Mouse (Mus musculus) CH12.LX (cell line): ENCODE results near the gene Ucn2. TPM values are rescaled to one million over a fixed set of nuclear protein-coding genes. Genes with fewer than 3 reads are reported as not detected.

Experiments used
- DNase-seq: peaks from one replicate; pipeline ENCODE4 v3.0.0-alpha.2; 2013; ENCODE audit errors: extremely low read depth
- H3K27ac ChIP-seq: 2 replicates; pipeline ENCODE4 v1.5.1; 2012; ENCODE audit warnings: low read depth, mild to moderate bottlenecking, control low read depth, moderate library complexity; ENCODE audit not compliant: insufficient read depth
- H3K27me3 ChIP-seq: replicated peaks from 2 replicates; pipeline ENCODE3; 2012; ENCODE audit warnings: inconsistent platforms
- H3K36me3 ChIP-seq, 2 experiments: replicated peaks in 1 of 2; 2 replicates each; pipeline versions ENCODE3 to v1.6.1; 2012; ENCODE audit warnings: inconsistent platforms in 1 of 2, low read length in 1 of 2, mild to moderate bottlenecking in 1 of 2, mixed read lengths in 1 of 2, moderate library complexity in 1 of 2; ENCODE audit not compliant: control insufficient read depth in 1 of 2, insufficient read depth in 1 of 2
- H3K4me1 ChIP-seq, 2 experiments: 2 replicates each; pipeline ENCODE4 v1.6.1; 2012; ENCODE audit warnings: inconsistent platforms in 1 of 2, moderate library complexity in 1 of 2; ENCODE audit not compliant: insufficient read depth in 2 of 2, control insufficient read depth in 1 of 2
- H3K4me2 ChIP-seq: 2 replicates; pipeline ENCODE4 v1.6.1; 2012; ENCODE audit warnings: low read depth, mild to moderate bottlenecking, control low read depth; ENCODE audit not compliant: poor library complexity, insufficient read depth, severe bottlenecking
- H3K4me3 ChIP-seq, 3 experiments: fragments of 150-350 bp in 1 of 3; sonication (generic) in 1 of 3; replicated peaks in 1 of 3; 2 replicates each; pipeline versions ENCODE3 to v1.5.1; 2011 to 2012; ENCODE audit warnings: low read depth in 2 of 3, low read length in 2 of 3, mild to moderate bottlenecking in 2 of 3, moderate library complexity in 2 of 3, control low read depth in 1 of 3, improper control_type of control experiment in 1 of 3, inconsistent platforms in 1 of 3, mixed read lengths in 1 of 3; ENCODE audit not compliant: poor library complexity in 1 of 3
- H3K79me2 ChIP-seq: replicated peaks from 2 replicates; pipeline ENCODE4 v1.6.1; 2012; ENCODE audit warnings: mild to moderate bottlenecking, moderate library complexity; ENCODE audit not compliant: control insufficient read depth, poor library complexity, insufficient read depth, severe bottlenecking; ENCODE audit errors: extremely low read depth
- H3K9ac ChIP-seq: 2 replicates; pipeline ENCODE4 v1.6.1; 2012; ENCODE audit warnings: low read depth, mild to moderate bottlenecking, control low read depth, moderate library complexity; ENCODE audit not compliant: insufficient read depth
- H3K9me3 ChIP-seq: replicated peaks from 2 replicates; pipeline ENCODE3; 2012; ENCODE audit warnings: low read length, inconsistent platforms, mixed read lengths
- BHLHE40 ChIP-seq: IDR thresholded peaks from 2 replicates; pipeline ENCODE4 v1.6.1; 2011; ENCODE audit warnings: mild to moderate bottlenecking, low read depth, low read length, improper control_type of control experiment
- CHD2 ChIP-seq: IDR thresholded peaks from 2 replicates; pipeline ENCODE4 v1.6.1; 2011; ENCODE audit warnings: low read length, improper control_type of control experiment
- CTCF ChIP-seq, 2 experiments: IDR thresholded peaks in 1 of 2; conservative IDR thresholded peaks in 1 of 2; 2 replicates each; pipeline ENCODE4 v1.5.1; 2011 to 2012; ENCODE audit warnings: low read depth in 2 of 2, low read length in 2 of 2, improper control_type of control experiment in 1 of 2, inconsistent platforms in 1 of 2, mild to moderate bottlenecking in 1 of 2, moderate library complexity in 1 of 2
- E2F4 ChIP-seq: IDR thresholded peaks from 2 replicates; pipeline ENCODE4 v1.6.1; 2011; ENCODE audit warnings: low read depth, low read length, improper control_type of control experiment; ENCODE audit not compliant: insufficient replicate concordance
- EP300 ChIP-seq: IDR thresholded peaks from 2 replicates; pipeline ENCODE4 v1.6.1; 2011; ENCODE audit warnings: low read length, improper control_type of control experiment
- JUN ChIP-seq: IDR thresholded peaks from 2 replicates; pipeline ENCODE4 v1.6.1; 2011; ENCODE audit warnings: low read depth, mild to moderate bottlenecking, low read length, improper control_type of control experiment, moderate library complexity; ENCODE audit not compliant: insufficient read depth
- KAT2A ChIP-seq: IDR thresholded peaks from 2 replicates; pipeline ENCODE4 v1.6.1; 2012; ENCODE audit warnings: low read length, improper control_type of control experiment, inconsistent platforms; ENCODE audit not compliant: insufficient replicate concordance
- MAX ChIP-seq: IDR thresholded peaks from 2 replicates; pipeline ENCODE4 v1.6.1; 2011; ENCODE audit warnings: low read length, improper control_type of control experiment
- MAZ ChIP-seq: IDR thresholded peaks from 2 replicates; pipeline ENCODE4 v1.6.1; 2012; ENCODE audit warnings: low read depth, mild to moderate bottlenecking, inconsistent platforms, low read length, improper control_type of control experiment, moderate library complexity
- MXI1 ChIP-seq: IDR thresholded peaks from 2 replicates; pipeline ENCODE4 v1.6.1; 2011; ENCODE audit warnings: mild to moderate bottlenecking, low read depth, low read length, improper control_type of control experiment
- MYC ChIP-seq: IDR thresholded peaks from 2 replicates; pipeline ENCODE4 v1.6.1; 2011; ENCODE audit warnings: low read depth, mild to moderate bottlenecking, improper control_type of control experiment, low read length
- PAX5 ChIP-seq: IDR thresholded peaks from 2 replicates; pipeline ENCODE4 v1.6.1; 2012; ENCODE audit warnings: low read length, inconsistent platforms, mixed read lengths
- RAD21 ChIP-seq: IDR thresholded peaks from 2 replicates; pipeline ENCODE4 v1.6.1; 2011; ENCODE audit warnings: low read depth, mild to moderate bottlenecking, low read length, improper control_type of control experiment, moderate library complexity
- SIN3A ChIP-seq: IDR thresholded peaks from 2 replicates; pipeline ENCODE4 v1.6.1; 2012; ENCODE audit warnings: low read length, improper control_type of control experiment, inconsistent platforms
- SMC3 ChIP-seq: IDR thresholded peaks from 2 replicates; pipeline ENCODE4 v1.6.1; 2011; ENCODE audit warnings: low read depth, low read length, improper control_type of control experiment
- USF1 ChIP-seq: IDR thresholded peaks from 2 replicates; pipeline ENCODE4 v1.6.1; 2014; ENCODE audit warnings: low read depth, mild to moderate bottlenecking, inconsistent platforms, low read length, improper control_type of control experiment
- ZKSCAN1 ChIP-seq: IDR thresholded peaks from 2 replicates; pipeline ENCODE4 v1.6.1; 2012; ENCODE audit warnings: low read depth, inconsistent platforms, low read length, improper control_type of control experiment, borderline replicate concordance
- ZMIZ1 ChIP-seq: IDR thresholded peaks from 2 replicates; pipeline ENCODE4 v1.6.1; 2012; ENCODE audit warnings: low read depth, mild to moderate bottlenecking, inconsistent platforms, low read length, improper control_type of control experiment
- dilution Hi-C: fragments of 300-500 bp; cut with MboI; formaldehyde crosslinking; loops from 2 replicates; pipeline ENCODE4 v1.14.3; 2020; ENCODE audit warnings: low sequenced_read_pairs; ENCODE audit not compliant: extremely low pct_unique_long_range_greater_than_20kb, extremely low pct_ligation_motif_present
- in situ Hi-C: fragments of 300-500 bp; cut with MboI; formaldehyde crosslinking; loops from 3 replicates; pipeline ENCODE4 v1.14.3; 2019; ENCODE audit warnings: low sequenced_read_pairs, low pct_ligation_motif_present, low pct_unique_long_range_greater_than_20kb, mixed read lengths
- polyA plus RNA-seq: library from polyadenylated mRNA; unstranded; fragments of >175 nt; gene quantifications from 2 replicates; pipeline ENCODE4 v1.2.1, GENCODE M21; 2012; ENCODE audit warnings: low read depth; ENCODE audit not compliant: insufficient read length
- total RNA-seq, 2 experiments: library from RNA; depleted of rRNA; stranded (reverse); fragments of 300-350 nt in 1 of 2; fragments of >200 nt in 1 of 2; gene quantifications; 2 replicates each; pipeline ENCODE4 v1.2.3; 2012 to 2014

Ucn2 gene
- total and polyA plus RNA-seq, 3 experiments: 0.40 TPM; not detected in 2

GRCm38 (mm10) chr9:109010316-109010690 is 24.5 kb downstream of the Ucn2 start:
- Histone ChIP-seq H3K36me3 (peaks cover 0 to 68% of the 10 kb centered on the region in 2 experiments), H3K4me1 (peaks cover 0 to 3% of the 10 kb centered on the region in 2 experiments; a peak in 1 of 4 replicates), H3K9ac (no peak overlapping the region), H3K27me3 (no peaks in the 10 kb centered on the region), H3K9me3 (no peaks in the 10 kb centered on the region), H3K27ac (no peak overlapping the region), H3K79me2 (no peaks in the 10 kb centered on the region), H3K4me2 (no peak overlapping the region), H3K4me3 (no peak overlapping the region)
- in situ Hi-C loops (no loop called here), dilution Hi-C loops (no loop called here)
- no peak for TF ChIP-seq USF1
- TF ChIP-seq SIN3A: no peak
- TF ChIP-seq MAX: no peak
- no peak for TF ChIP-seq KAT2A
- no peak for TF ChIP-seq ZMIZ1
- no peak for TF ChIP-seq MYC
- TF ChIP-seq SMC3: no peak
- TF ChIP-seq MAZ: no peak
- no peak for TF ChIP-seq CHD2
- no peak for TF ChIP-seq PAX5
- no peak for DNase-seq

- H3K4me1 ChIP-seq: no peaks in the 10 kb centered on the region
- dilution Hi-C loops: no loop called here
- H3K4me2 ChIP-seq: no peak overlapping the region
- H3K36me3 ChIP-seq: peaks cover 0 to 33% of the 10 kb centered on the region in 2 experiments
- H3K27me3 ChIP-seq: no peaks in the 10 kb centered on the region
- H3K79me2 ChIP-seq: no peaks in the 10 kb centered on the region
- no peaks in the 10 kb centered on the region for H3K9me3 ChIP-seq
- no peak for DNase-seq
- no peak overlapping the region for H3K27ac ChIP-seq
- H3K4me3 ChIP-seq: no peak overlapping the region
- in situ Hi-C loops: no loop called here
- no peak overlapping the region for H3K9ac ChIP-seq
- no peak for TF ChIP-seq JUN
- TF ChIP-seq, all 38 proteins: peak for 0
These were observed 29.6 kb downstream of the Ucn2 start for GRCm38 (mm10) chr9:109015397-109015796.

- no peak overlapping the region for H3K9ac ChIP-seq
- no peaks in the 10 kb centered on the region for H3K27me3 ChIP-seq
- no peak for TF ChIP-seq RAD21
- TF ChIP-seq MXI1: no peak
- TF ChIP-seq EP300: no peak
- no peak for TF ChIP-seq CTCF (conservative IDR thresholded peaks at IDR 0.05 in 1 of 2, IDR thresholded peaks at IDR 0.05 in 1 of 2; ENCODE audit: low read depth in 2 of 2, low read length in 2 of 2)
- TF ChIP-seq E2F4: no peak
- no peak for TF ChIP-seq ZKSCAN1
- no peak for TF ChIP-seq CHD2
- no peak for TF ChIP-seq BHLHE40
- no peak for DNase-seq
- H3K4me1 ChIP-seq: peaks cover 0 to 3% of the 10 kb centered on the region in 2 experiments; a peak in 1 of 4 replicates
- peaks cover 0 to 18% of the 10 kb centered on the region in 2 experiments for H3K36me3 ChIP-seq
- in situ Hi-C loops (no loop called here), dilution Hi-C loops (no loop called here)
- no peaks in the 10 kb centered on the region for H3K79me2 ChIP-seq
- no peak overlapping the region for H3K4me3 ChIP-seq
- no peaks in the 10 kb centered on the region for H3K9me3 ChIP-seq
- H3K4me2 ChIP-seq: no peak overlapping the region
- no peak overlapping the region for H3K27ac ChIP-seq
These were observed 31.3 kb downstream of the Ucn2 start for GRCm38 (mm10) chr9:109016973-109017604.
